Mouse (Mus musculus) kidney, embryonic 16.5 days (tissue): ENCODE data around the gene Bach1. TPM values are rescaled to one million over a fixed set of nuclear protein-coding genes. Genes with fewer than 3 reads are reported as not detected.
A peak's percentile ranks its signal among the peaks of the same experiment; 100 is the strongest.

Source experiments
- ATAC-seq: fragments of 200-750 bp; cut with Nextera tagmentation; 2 replicates; pipeline ENCODE4 v1.8.0; 2017; ENCODE audit warnings: moderate TSS enrichment; ENCODE audit not compliant: low FRiP score, low TSS enrichment
- H3K27ac ChIP-seq: fragments of 300-500 bp; sonication (generic); 2 replicates; pipeline ENCODE4 v1.5.1; 2014; ENCODE audit warnings: low read length
- H3K27me3 ChIP-seq: fragments of 300-500 bp; sonication (generic); 2 replicates; pipeline ENCODE4 v1.6.1; 2014; ENCODE audit warnings: low read length, control low read depth, mixed read lengths; ENCODE audit not compliant: insufficient read depth
- H3K36me3 ChIP-seq: fragments of 300-500 bp; sonication (generic); 2 replicates; pipeline ENCODE4 v1.6.1; 2014; ENCODE audit warnings: low read length, control low read depth, mixed read lengths; ENCODE audit not compliant: insufficient read depth
- H3K4me1 ChIP-seq: fragments of 300-500 bp; sonication (generic); 2 replicates; pipeline ENCODE4 v1.6.1; 2014; ENCODE audit warnings: low read length, control low read depth, mixed read lengths; ENCODE audit not compliant: insufficient read depth
- H3K4me2 ChIP-seq: fragments of 300-500 bp; sonication (generic); replicated peaks from 2 replicates; pipeline ENCODE4 v1.6.1; 2014; ENCODE audit warnings: low read depth, low read length
- H3K4me3 ChIP-seq: fragments of 300-500 bp; sonication (generic); 2 replicates; pipeline ENCODE4 v1.5.1; 2014; ENCODE audit warnings: mild to moderate bottlenecking, low read length
- H3K9ac ChIP-seq: fragments of 300-500 bp; sonication (generic); replicated peaks from 2 replicates; pipeline ENCODE4 v1.6.1; 2014; ENCODE audit warnings: low read length
- H3K9me3 ChIP-seq: fragments of 300-500 bp; sonication (generic); 2 replicates; pipeline ENCODE4 v1.6.1; 2016; ENCODE audit warnings: low read length, control low read depth
- WGBS: fragments of 180-500 bp; shearing (Covaris S2); extraction: QIAGEN DNeasy Blood & Tissue Kit; methylation state at CpG from one replicate; pipeline ENCODE4 v1.1.7; 2014; 5-methylcytosine and 5-hydroxymethylcytosine counted together
- polyA plus RNA-seq: library from polyadenylated mRNA; unstranded; fragments of >200 nt; fragmentation: Nextera tagmentation; extraction: Ambion mirVana; gene quantifications from 2 replicates; pipeline ENCODE4 v1.2.1, GENCODE M21; 2015

Gene Bach1
- polyA plus RNA-seq, 1 experiment from 2014 or later = 12.0 TPM

GRCm38 (mm10) chr16:87691102-87691501, 7.6 kb upstream of the Bach1 start:
- WGBS = 91% methylated on average over 4 of the region's 4 CpGs
- ATAC-seq = no peak
- Histone ChIP-seq H3K9ac (no peak overlapping the region), H3K4me3 (no peak overlapping the region), H3K27me3 (no peaks in the 10 kb centered on the region), H3K36me3 (no peaks in the 10 kb centered on the region), H3K9me3 (no peaks in the 10 kb centered on the region), H3K4me1 (no peaks in the 10 kb centered on the region), H3K4me2 (no peak overlapping the region), H3K27ac (no peak overlapping the region)

- no peak overlapping the region for H3K4me3 ChIP-seq
- no peaks in the 10 kb centered on the region for H3K27me3 ChIP-seq
- H3K9ac ChIP-seq = no peak overlapping the region
- no peaks in the 10 kb centered on the region for H3K9me3 ChIP-seq
- ATAC-seq = no peak
- H3K4me1 ChIP-seq = no peaks in the 10 kb centered on the region
- H3K27ac ChIP-seq = no peak overlapping the region
- H3K4me2 ChIP-seq = no peak overlapping the region
- WGBS = 98% methylated on average over 2 of the region's 2 CpGs
- H3K36me3 ChIP-seq = no peaks in the 10 kb centered on the region
Observed at GRCm38 (mm10) chr16:87692591-87692990, 6.2 kb upstream of the Bach1 start.

GRCm38 (mm10) chr16:87697707-87698365, 909 bp upstream of the Bach1 start:
- 48% methylated on average over 16 of the region's 16 CpGs for WGBS
- peak; percentile 3; the same call in 1 of the 2 replicates for ATAC-seq
- Histone ChIP-seq H3K27me3 (no peaks in the 10 kb centered on the region), H3K4me1 (peaks cover 21% of the 10 kb centered on the region), H3K36me3 (no peaks in the 10 kb centered on the region), H3K9ac (0 out of 2 replicates have a peak overlapping the region, but pooled peaks have one; percentile 97), H3K4me2 (peak overlapping the region; percentile 79), H3K27ac (no peak overlapping the region), H3K4me3 (peak overlapping the region; percentile 89), H3K9me3 (no peaks in the 10 kb centered on the region)

GRCm38 (mm10) chr16:87699306-87699692, 554 bp downstream of the Bach1 start:
- Histone ChIP-seq H3K4me1 (peaks cover 25% of the 10 kb centered on the region), H3K36me3 (no peaks in the 10 kb centered on the region), H3K9me3 (no peaks in the 10 kb centered on the region), H3K4me2 (peak overlapping the region; percentile 76), H3K9ac (peak overlapping the region; percentile 97), H3K27me3 (no peaks in the 10 kb centered on the region), H3K4me3 (peak overlapping the region; percentile 89), H3K27ac (peak overlapping the region; percentile 93)
- ATAC-seq = no peak
- WGBS = 0% methylated on average over 20 of the region's 20 CpGs

- under 1% methylated on average over 20 of the region's 20 CpGs for WGBS
- no peaks in the 10 kb centered on the region for H3K36me3 ChIP-seq
- H3K27ac ChIP-seq = peak overlapping the region; percentile 93
- H3K9me3 ChIP-seq = no peaks in the 10 kb centered on the region
- no peaks in the 10 kb centered on the region for H3K27me3 ChIP-seq
- ATAC-seq = peak; percentile 16; the same call in 1 of the 2 replicates
- H3K4me1 ChIP-seq = peaks cover 25% of the 10 kb centered on the region
- H3K9ac ChIP-seq = peak overlapping the region; percentile 97
- H3K4me2 ChIP-seq = peak overlapping the region; percentile 76
- H3K4me3 ChIP-seq = peak overlapping the region; percentile 89
Observed at GRCm38 (mm10) chr16:87699693-87700394, 1.1 kb downstream of the Bach1 start.

GRCm38 (mm10) chr16:87700395-87700765, 1.6 kb downstream of the Bach1 start:
- Histone ChIP-seq H3K27me3 (no peaks in the 10 kb centered on the region), H3K4me1 (peaks cover 25% of the 10 kb centered on the region), H3K4me2 (peak overlapping the region; percentile 76), H3K9ac (peak overlapping the region; percentile 97), H3K9me3 (no peaks in the 10 kb centered on the region), H3K27ac (no peak overlapping the region), H3K4me3 (peak overlapping the region; percentile 89), H3K36me3 (no peaks in the 10 kb centered on the region)
- ATAC-seq = no peak
- 41% methylated on average over 3 of the region's 3 CpGs for WGBS

- H3K4me3 ChIP-seq = no peak overlapping the region
- no peaks in the 10 kb centered on the region for H3K9me3 ChIP-seq
- 48% methylated on average over 2 of the region's 2 CpGs for WGBS
- H3K36me3 ChIP-seq = no peaks in the 10 kb centered on the region
- no peak overlapping the region for H3K4me2 ChIP-seq
- no peaks in the 10 kb centered on the region for H3K27me3 ChIP-seq
- peaks cover 25% of the 10 kb centered on the region for H3K4me1 ChIP-seq
- H3K9ac ChIP-seq = no peak overlapping the region
- no peak for ATAC-seq
- no peak overlapping the region for H3K27ac ChIP-seq
Observed at GRCm38 (mm10) chr16:87701891-87702290, 3.1 kb downstream of the Bach1 start.

- Histone ChIP-seq H3K9me3 (no peaks in the 10 kb centered on the region), H3K4me3 (no peak overlapping the region), H3K27ac (no peak overlapping the region), H3K4me1 (peaks cover 30% of the 10 kb centered on the region), H3K27me3 (no peaks in the 10 kb centered on the region), H3K36me3 (no peaks in the 10 kb centered on the region), H3K4me2 (no peak overlapping the region), H3K9ac (no peak overlapping the region)
- no peak for ATAC-seq
- 89% methylated on average over 5 of the region's 5 CpGs for WGBS
Observed at GRCm38 (mm10) chr16:87702881-87703280, 4.1 kb downstream of the Bach1 start.

- ATAC-seq = no peak
- H3K4me1 ChIP-seq = peaks cover 38% of the 10 kb centered on the region
Observed at GRCm38 (mm10) chr16:87704225-87704624, 5.5 kb downstream of the Bach1 start.

More at GRCm38 (mm10) chr16:87704225-87704624, 5.5 kb downstream of the Bach1 start:
- Histone ChIP-seq H3K9ac (no peak overlapping the region), H3K9me3 (no peaks in the 10 kb centered on the region), H3K36me3 (no peaks in the 10 kb centered on the region), H3K27me3 (no peaks in the 10 kb centered on the region), H3K4me3 (no peak overlapping the region), H3K4me2 (no peak overlapping the region), H3K27ac (no peak overlapping the region)
- 60% methylated on average over 5 of the region's 5 CpGs for WGBS
